Mouse (Mus musculus) embryonic facial prominence, embryonic 10.5 days (tissue): ENCODE results near the gene Trpm8. TPM values are rescaled to one million over a fixed set of nuclear protein-coding genes. Genes with fewer than 3 reads are reported as not detected.

Experiments
- DNase-seq: peaks from one replicate; pipeline ENCODE4 v3.0.0-alpha.2; 2017; ENCODE audit warnings: low spot score
- H3K27ac ChIP-seq: fragments of 300-500 bp; sonication (generic); replicated peaks from 2 replicates; pipeline ENCODE4 v1.5.1; 2016; ENCODE audit warnings: mild to moderate bottlenecking
- H3K27me3 ChIP-seq: fragments of 300-500 bp; sonication (generic); replicated peaks from 2 replicates; pipeline ENCODE4 v1.6.1; 2016; ENCODE audit warnings: low read depth, mild to moderate bottlenecking; ENCODE audit not compliant: poor library complexity, severe bottlenecking
- H3K36me3 ChIP-seq: fragments of 300-500 bp; sonication (generic); replicated peaks from 2 replicates; pipeline ENCODE4 v1.6.1; 2016; ENCODE audit warnings: mild to moderate bottlenecking, moderate library complexity
- H3K4me1 ChIP-seq: fragments of 300-500 bp; sonication (generic); 2 replicates; pipeline ENCODE4 v1.6.1; 2016
- H3K4me3 ChIP-seq: fragments of 300-500 bp; sonication (generic); 2 replicates; pipeline ENCODE4 v1.5.1; 2016; ENCODE audit warnings: mild to moderate bottlenecking, moderate library complexity
- H3K9me3 ChIP-seq: fragments of 300-500 bp; sonication (generic); 2 replicates; pipeline ENCODE4 v1.6.1; 2016; ENCODE audit warnings: mild to moderate bottlenecking
- WGBS: fragments of 180-500 bp; shearing (Covaris S2); methylation state at CpG from one replicate; pipeline ENCODE4 v1.1.7; 2016; 5-methylcytosine and 5-hydroxymethylcytosine counted together
- polyA plus RNA-seq: library from polyadenylated mRNA; unstranded; fragments of >200 nt; fragmentation: Nextera tagmentation; extraction: Ambion mirVana; gene quantifications from 2 replicates; pipeline ENCODE4 v1.2.1, GENCODE M21; 2016

The Trpm8 gene
- polyA plus RNA-seq, 1 experiment from 2014 or later = not detected

- Histone ChIP-seq H3K4me3 (no peak overlapping the region), H3K36me3 (no peaks in the 10 kb centered on the region), H3K27ac (no peak overlapping the region), H3K9me3 (peaks cover 97% of the 10 kb centered on the region), H3K4me1 (no peaks in the 10 kb centered on the region), H3K27me3 (no peaks in the 10 kb centered on the region)
- DNase-seq = no peak
- WGBS = 66% methylated on average over 11 of the region's 11 CpGs
Measured at GRCm38 (mm10) chr1:88235046-88235893, 42.2 kb upstream of the Trpm8 start.

- Histone ChIP-seq H3K36me3 (no peaks in the 10 kb centered on the region), H3K4me3 (no peak overlapping the region), H3K27me3 (no peaks in the 10 kb centered on the region), H3K9me3 (peaks cover 97% of the 10 kb centered on the region), H3K27ac (no peak overlapping the region), H3K4me1 (no peaks in the 10 kb centered on the region)
- whole genome bisulfite sequencing = 67% methylated on average over 4 of the region's 4 CpGs
- no peak for DNase-seq
Measured at GRCm38 (mm10) chr1:88235894-88236415, 41.5 kb upstream of the Trpm8 start.

- H3K36me3 ChIP-seq = no peaks in the 10 kb centered on the region
- no peak for DNase-seq
- H3K4me1 ChIP-seq = no peaks in the 10 kb centered on the region
- H3K27me3 ChIP-seq = no peaks in the 10 kb centered on the region
- no peak overlapping the region for H3K4me3 ChIP-seq
- H3K9me3 ChIP-seq = peaks cover 96% of the 10 kb centered on the region
- no peak overlapping the region for H3K27ac ChIP-seq
- WGBS = 82% methylated on average over 5 of the region's 5 CpGs
Measured at GRCm38 (mm10) chr1:88237311-88237710, 40.1 kb upstream of the Trpm8 start.

- WGBS = 81% methylated on average over 6 of the region's 6 CpGs
- Histone ChIP-seq H3K36me3 (no peaks in the 10 kb centered on the region), H3K27ac (no peak overlapping the region), H3K9me3 (peaks cover 95% of the 10 kb centered on the region), H3K27me3 (no peaks in the 10 kb centered on the region), H3K4me1 (no peaks in the 10 kb centered on the region), H3K4me3 (no peak overlapping the region)
- no peak for DNase-seq
Measured at GRCm38 (mm10) chr1:88238771-88239170, 38.7 kb upstream of the Trpm8 start.

GRCm38 (mm10) chr1:88240072-88240471 lies 37.4 kb upstream of the Trpm8 start:
- H3K9me3 ChIP-seq = peaks cover 95% of the 10 kb centered on the region
- H3K36me3 ChIP-seq = no peaks in the 10 kb centered on the region
- no peaks in the 10 kb centered on the region for H3K4me1 ChIP-seq
- no peak for DNase-seq
- H3K27me3 ChIP-seq = no peaks in the 10 kb centered on the region
- WGBS = 73% methylated on average over 5 of the region's 5 CpGs
- H3K4me3 ChIP-seq = no peak overlapping the region
- no peak overlapping the region for H3K27ac ChIP-seq

GRCm38 (mm10) chr1:88240579-88240978 lies 36.9 kb upstream of the Trpm8 start:
- H3K4me3 ChIP-seq = no peak overlapping the region
- H3K27me3 ChIP-seq = no peaks in the 10 kb centered on the region
- H3K4me1 ChIP-seq = no peaks in the 10 kb centered on the region
- no peak for DNase-seq
- peaks cover 95% of the 10 kb centered on the region for H3K9me3 ChIP-seq
- H3K36me3 ChIP-seq = no peaks in the 10 kb centered on the region
- WGBS = 74% methylated on average over 4 of the region's 4 CpGs
- H3K27ac ChIP-seq = no peak overlapping the region

- 68% methylated on average over 5 of the region's 5 CpGs for WGBS
- DNase-seq = no peak
- peaks cover 96% of the 10 kb centered on the region for H3K9me3 ChIP-seq
- no peaks in the 10 kb centered on the region for H3K4me1 ChIP-seq
- H3K4me3 ChIP-seq = no peak overlapping the region
- no peaks in the 10 kb centered on the region for H3K36me3 ChIP-seq
- H3K27me3 ChIP-seq = no peaks in the 10 kb centered on the region
- H3K27ac ChIP-seq = no peak overlapping the region
Measured at GRCm38 (mm10) chr1:88243861-88244260, 33.6 kb upstream of the Trpm8 start.

GRCm38 (mm10) chr1:88245881-88246280 lies 31.6 kb upstream of the Trpm8 start:
- Histone ChIP-seq H3K4me1 (no peaks in the 10 kb centered on the region), H3K4me3 (no peak overlapping the region), H3K36me3 (no peaks in the 10 kb centered on the region), H3K9me3 (peaks cover 96% of the 10 kb centered on the region), H3K27me3 (no peaks in the 10 kb centered on the region), H3K27ac (no peak overlapping the region)
- no peak for DNase-seq
- 77% methylated on average over 6 of the region's 6 CpGs for WGBS

GRCm38 (mm10) chr1:88246386-88246785 lies 31.1 kb upstream of the Trpm8 start:
- Histone ChIP-seq H3K9me3 (peaks cover 97% of the 10 kb centered on the region), H3K4me1 (no peaks in the 10 kb centered on the region), H3K4me3 (no peak overlapping the region), H3K27ac (no peak overlapping the region), H3K27me3 (no peaks in the 10 kb centered on the region), H3K36me3 (no peaks in the 10 kb centered on the region)
- DNase-seq = no peak
- 47% methylated on average over 6 of the region's 6 CpGs for WGBS

GRCm38 (mm10) chr1:88247660-88248059 lies 29.8 kb upstream of the Trpm8 start:
- peaks cover 95% of the 10 kb centered on the region for H3K9me3 ChIP-seq
- no peaks in the 10 kb centered on the region for H3K36me3 ChIP-seq
- H3K27me3 ChIP-seq = no peaks in the 10 kb centered on the region
- H3K27ac ChIP-seq = no peak overlapping the region
- WGBS = 49% methylated on average over 2 of the region's 2 CpGs
- DNase-seq = no peak
- no peaks in the 10 kb centered on the region for H3K4me1 ChIP-seq
- no peak overlapping the region for H3K4me3 ChIP-seq

- no peak for DNase-seq
- Histone ChIP-seq H3K4me3 (no peak overlapping the region), H3K9me3 (peaks cover 96% of the 10 kb centered on the region), H3K36me3 (no peaks in the 10 kb centered on the region), H3K4me1 (no peaks in the 10 kb centered on the region), H3K27me3 (no peaks in the 10 kb centered on the region), H3K27ac (no peak overlapping the region)
- 71% methylated on average over 4 of the region's 4 CpGs for WGBS
Measured at GRCm38 (mm10) chr1:88248658-88249057, 28.8 kb upstream of the Trpm8 start.

- Histone ChIP-seq H3K27ac (no peak overlapping the region), H3K4me1 (no peaks in the 10 kb centered on the region), H3K4me3 (no peak overlapping the region), H3K36me3 (no peaks in the 10 kb centered on the region), H3K27me3 (no peaks in the 10 kb centered on the region), H3K9me3 (peaks cover 96% of the 10 kb centered on the region)
- no peak for DNase-seq
- 79% methylated on average over 7 of the region's 7 CpGs for whole genome bisulfite sequencing
Measured at GRCm38 (mm10) chr1:88249596-88249995, 27.9 kb upstream of the Trpm8 start.

- H3K27ac ChIP-seq = no peak overlapping the region
- H3K9me3 ChIP-seq = peaks cover 96% of the 10 kb centered on the region
- no peaks in the 10 kb centered on the region for H3K27me3 ChIP-seq
- H3K36me3 ChIP-seq = no peaks in the 10 kb centered on the region
- H3K4me3 ChIP-seq = no peak overlapping the region
- WGBS = 83% methylated on average over 5 of the region's 5 CpGs
- no peak for DNase-seq
- H3K4me1 ChIP-seq = no peaks in the 10 kb centered on the region
Measured at GRCm38 (mm10) chr1:88250023-88250422, 27.4 kb upstream of the Trpm8 start.
